Mouse (Mus musculus) cerebellum, adult 2 months (tissue): ENCODE measurements around the gene Tmem185b. TPM values are rescaled to one million over a fixed set of nuclear protein-coding genes. Genes with fewer than 3 reads are reported as not detected.

ENCODE experiments used
- DNase-seq, 2 experiments: peaks; one replicate each; pipeline ENCODE4 v3.0.0; 2021
- H3K27ac ChIP-seq: fragments of 200-500 bp; 2 replicates; pipeline ENCODE4 v1.5.1; 2012; ENCODE audit warnings: low read length, control low read depth, inconsistent platforms; ENCODE audit not compliant: insufficient read depth
- H3K27me3 ChIP-seq: fragments of 200-500 bp; 2 replicates; pipeline ENCODE4 v1.6.1; 2012; ENCODE audit warnings: inconsistent platforms, mild to moderate bottlenecking, low read length, moderate library complexity; ENCODE audit not compliant: control insufficient read depth, insufficient read depth
- H3K4me1 ChIP-seq: fragments of 200-500 bp; 2 replicates; pipeline ENCODE4 v1.6.1; 2011; ENCODE audit warnings: low read length; ENCODE audit not compliant: control insufficient read depth, insufficient read depth
- H3K4me3 ChIP-seq: fragments of 200-500 bp; replicated peaks from 2 replicates; pipeline ENCODE3; 2011; ENCODE audit warnings: mild to moderate bottlenecking, low read depth, low read length, control low read depth; ENCODE audit not compliant: insufficient read depth
- CTCF ChIP-seq: fragments of 200-500 bp; IDR thresholded peaks from 2 replicates; pipeline ENCODE4 v1.5.1; 2011; ENCODE audit warnings: low read depth, mild to moderate bottlenecking, control low read depth, low read length, moderate library complexity, borderline replicate concordance; ENCODE audit not compliant: insufficient read depth
- POLR2A ChIP-seq: fragments of 200-500 bp; IDR thresholded peaks from 2 replicates; pipeline ENCODE4 v1.6.1; 2011; ENCODE audit warnings: low read length, control low read depth, borderline replicate concordance; ENCODE audit not compliant: insufficient read depth
- WGBS: fragments of 180-500 bp; shearing (Covaris S2); methylation state at CpG from one replicate; pipeline ENCODE4 v1.1.7; 2018; 5-methylcytosine and 5-hydroxymethylcytosine counted together
- polyA plus RNA-seq: library from polyadenylated mRNA; depleted of rRNA; stranded (reverse); fragments of >200 nt; gene quantifications from 2 replicates; pipeline ENCODE4 v1.2.3, GENCODE M21; 2012

Tmem185b gene
- polyA plus RNA-seq, 1 experiment: 13.0 TPM

- DNase-seq: no peak
- TF ChIP-seq POLR2A: no peak
- no peak for TF ChIP-seq CTCF
- Histone ChIP-seq H3K27me3 (no peaks in the 10 kb centered on the region), H3K4me3 (no peak overlapping the region), H3K27ac (no peak overlapping the region), H3K4me1 (no peaks in the 10 kb centered on the region)
- 94% methylated on average over 6 of the region's 6 CpGs for WGBS
Measured at GRCm38 (mm10) chr1:119532165-119532564, 6.2 kb downstream of the Tmem185b start.

GRCm38 (mm10) chr1:119533093-119533805 lies 7.3 kb downstream of the Tmem185b start:
- no peak overlapping the region for H3K27ac ChIP-seq
- 42% methylated on average over 18 of the region's 18 CpGs for WGBS
- DNase-seq: no peak

GRCm38 (mm10) chr1:119534341-119534740 lies 8.4 kb downstream of the Tmem185b start:
- Histone ChIP-seq H3K4me1 (no peaks in the 10 kb centered on the region; the same call in 1 of the 2 replicates), H3K27ac (no peak overlapping the region), H3K4me3 (no peak overlapping the region), H3K27me3 (no peaks in the 10 kb centered on the region)
- TF ChIP-seq POLR2A (no peak), CTCF (no peak)
- DNase-seq: no peak
- WGBS: 97% methylated on average over 5 of the region's 5 CpGs

More at GRCm38 (mm10) chr1:119533093-119533805, 7.3 kb downstream of the Tmem185b start:
- no peak overlapping the region for H3K4me3 ChIP-seq
- no peaks in the 10 kb centered on the region for H3K27me3 ChIP-seq
- H3K4me1 ChIP-seq: no peaks in the 10 kb centered on the region; the same call in 1 of the 2 replicates
- no peak for TF ChIP-seq POLR2A
- no peak for TF ChIP-seq CTCF

GRCm38 (mm10) chr1:119536122-119536521 lies 10.2 kb downstream of the Tmem185b start:
- DNase-seq: no peak
- Histone ChIP-seq H3K4me3 (no peak overlapping the region), H3K27me3 (no peaks in the 10 kb centered on the region), H3K4me1 (no peaks in the 10 kb centered on the region; the same call in 1 of the 2 replicates), H3K27ac (no peak overlapping the region)
- WGBS: 89% methylated on average over 2 of the region's 2 CpGs
- TF ChIP-seq CTCF: no peak
- TF ChIP-seq POLR2A: no peak

- 83% methylated on average over 6 of the region's 6 CpGs for WGBS
- no peak for TF ChIP-seq CTCF
- TF ChIP-seq POLR2A: no peak
- no peak for DNase-seq
Measured at GRCm38 (mm10) chr1:119537651-119538050, 11.7 kb downstream of the Tmem185b start.

GRCm38 (mm10) chr1:119539252-119539651 lies 13.3 kb downstream of the Tmem185b start:
- H3K4me3 ChIP-seq: no peak overlapping the region
- no peaks in the 10 kb centered on the region; the same call in 1 of the 2 replicates for H3K4me1 ChIP-seq
- DNase-seq: no peak
- TF ChIP-seq CTCF: no peak
- TF ChIP-seq POLR2A: no peak
- no peaks in the 10 kb centered on the region for H3K27me3 ChIP-seq
- no peak overlapping the region for H3K27ac ChIP-seq
- 76% methylated on average over 2 of the region's 2 CpGs for WGBS

More at GRCm38 (mm10) chr1:119537651-119538050, 11.7 kb downstream of the Tmem185b start:
- Histone ChIP-seq H3K4me3 (no peak overlapping the region), H3K27me3 (no peaks in the 10 kb centered on the region), H3K4me1 (no peaks in the 10 kb centered on the region; the same call in 1 of the 2 replicates), H3K27ac (no peak overlapping the region)

- no peak for TF ChIP-seq POLR2A
- TF ChIP-seq CTCF: no peak
- H3K27ac ChIP-seq: no peak overlapping the region
- WGBS: 84% methylated on average over 9 of the region's 9 CpGs
Measured at GRCm38 (mm10) chr1:119540836-119541557, 15.0 kb downstream of the Tmem185b start.

More at GRCm38 (mm10) chr1:119540836-119541557, 15.0 kb downstream of the Tmem185b start:
- H3K4me1 ChIP-seq: no peaks in the 10 kb centered on the region; the same call in 1 of the 2 replicates
- no peak for DNase-seq
- H3K4me3 ChIP-seq: no peak overlapping the region
- H3K27me3 ChIP-seq: no peaks in the 10 kb centered on the region
